Mouse (Mus musculus): Measurements from ENCODE around the gene Dpp9. TPM values are rescaled to one million over a fixed set of nuclear protein-coding genes. Genes with fewer than 3 reads are reported as not detected.
A peak's percentile ranks its signal among the peaks of the same experiment; 100 is the strongest.

Dpp9 gene
- polyA plus RNA-seq, 1 experiment from 2014 or later, result 33.6 TPM

DNA sequence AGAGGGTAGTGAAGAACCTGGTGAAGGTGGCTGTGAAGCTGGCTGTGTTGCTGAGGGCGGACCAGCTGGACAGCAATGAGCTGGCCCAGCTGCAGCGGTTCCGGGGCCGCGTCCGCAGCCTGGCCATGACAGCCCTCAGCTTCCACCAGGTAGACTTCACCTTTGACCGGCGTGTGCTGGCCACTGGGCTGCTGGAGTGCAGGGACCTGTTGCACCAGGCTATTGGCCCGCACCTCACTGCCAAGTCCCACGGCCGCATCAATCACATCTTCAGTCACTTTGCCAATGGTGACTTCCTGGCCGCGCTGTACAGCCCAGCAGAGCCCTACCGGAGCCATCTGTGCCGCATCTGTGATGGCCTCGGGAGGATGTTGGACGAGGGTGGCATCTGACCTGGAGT is 46.8 kb downstream of the Dpp9 start:
- Histone ChIP-seq H3K9ac (no peak overlapping the region), H3K27ac (no peak overlapping the region), H3K4me2 (no peak overlapping the region), H3K4me1 (no peaks in the 10 kb centered on the region), H3K4me3 (no peak overlapping the region), H3K27me3 (no peaks in the 10 kb centered on the region), H3K9me3 (no peaks in the 10 kb centered on the region), H3K36me3 (peaks cover 35% of the 10 kb centered on the region)
- no peak for ATAC-seq (ENCODE audit: insufficient number of reproducible peaks, low FRiP score, low TSS enrichment, low read depth)
- WGBS, result 86% methylated on average over 17 of the region's 17 CpGs

DNA sequence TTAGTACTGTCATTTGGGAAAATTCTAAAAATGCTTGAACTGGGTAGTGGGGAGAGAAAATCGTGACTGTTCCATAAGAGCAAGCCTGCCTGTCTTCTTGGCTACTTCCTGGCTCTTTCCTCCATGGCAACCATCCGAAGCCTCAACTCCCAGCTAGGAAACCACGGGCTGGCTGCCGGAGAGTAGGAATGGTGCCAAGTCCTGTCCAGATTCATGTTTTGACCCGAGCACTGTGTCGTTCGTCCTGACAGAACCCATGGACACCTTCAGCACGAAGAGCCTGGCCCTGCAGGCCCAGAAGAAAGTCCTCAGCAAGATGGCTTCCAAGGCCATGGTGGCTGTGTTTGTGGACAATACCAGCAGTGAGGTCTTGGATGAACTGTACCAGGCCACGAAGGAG is 47.2 kb downstream of the Dpp9 start:
- 80% methylated on average over 9 of the region's 9 CpGs for WGBS
- Histone ChIP-seq H3K4me2 (no peak overlapping the region), H3K27ac (no peak overlapping the region), H3K9me3 (no peaks in the 10 kb centered on the region), H3K4me3 (no peak overlapping the region), H3K4me1 (no peaks in the 10 kb centered on the region), H3K9ac (no peak overlapping the region), H3K27me3 (no peaks in the 10 kb centered on the region), H3K36me3 (peaks cover 31% of the 10 kb centered on the region)
- ATAC-seq (ENCODE audit: insufficient number of reproducible peaks, low FRiP score, low TSS enrichment, low read depth), result no peak

DNA sequence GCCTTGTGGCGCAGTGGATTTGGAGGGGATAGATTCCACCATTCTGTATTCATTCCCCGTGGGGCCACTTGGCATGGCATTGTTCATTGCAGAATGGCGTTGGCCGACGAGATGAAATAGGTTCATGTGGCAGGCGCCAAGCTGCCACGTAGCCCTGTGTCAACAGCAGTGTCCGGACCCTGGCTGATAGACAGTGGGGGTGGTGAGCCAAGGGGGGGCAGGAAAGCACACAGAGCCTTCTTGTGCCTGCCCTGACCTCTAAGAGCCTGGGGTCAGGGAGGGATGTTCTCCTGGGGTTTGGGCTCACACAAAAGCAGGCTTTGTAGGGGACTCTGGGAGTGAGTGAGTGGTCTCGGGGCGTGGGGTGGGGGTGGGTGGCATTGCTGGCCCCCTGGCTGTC is 48.1 kb downstream of the Dpp9 start:
- H3K36me3 ChIP-seq, result peaks cover 24% of the 10 kb centered on the region
- H3K9ac ChIP-seq, result no peak overlapping the region
- no peak for ATAC-seq (ENCODE audit: insufficient number of reproducible peaks, low FRiP score, low TSS enrichment, low read depth)
- H3K4me1 ChIP-seq, result no peaks in the 10 kb centered on the region; the same call in 1 of the 2 replicates
- 72% methylated on average over 10 of the region's 10 CpGs for WGBS
- no peaks in the 10 kb centered on the region for H3K27me3 ChIP-seq
- H3K4me3 ChIP-seq, result no peak overlapping the region
- H3K4me2 ChIP-seq, result no peak overlapping the region
- no peaks in the 10 kb centered on the region for H3K9me3 ChIP-seq
- no peak overlapping the region for H3K27ac ChIP-seq

DNA sequence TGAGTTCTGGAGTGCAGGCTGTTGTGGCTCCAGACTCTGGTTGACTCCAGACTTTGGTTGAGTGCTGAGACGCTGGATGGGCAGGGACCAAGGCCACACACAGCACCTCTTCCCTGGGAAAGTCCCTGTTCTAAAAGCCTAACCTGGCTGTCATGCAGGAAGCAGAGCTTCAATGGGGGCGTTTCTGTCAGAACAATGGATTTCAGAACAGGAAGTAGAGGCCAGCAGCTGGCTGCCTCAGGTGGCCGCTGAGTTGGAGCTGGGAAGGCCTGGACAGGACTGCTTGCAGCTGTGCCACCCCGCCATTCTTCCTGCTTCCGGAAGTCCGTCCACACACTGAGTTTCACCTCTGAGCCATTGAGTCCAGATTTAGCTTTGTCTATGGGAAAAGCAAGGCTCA is 48.9 kb downstream of the Dpp9 start:
- 0 out of 2 replicates have a peak overlapping the region, but pooled peaks have one; percentile 24 for H3K27ac ChIP-seq
- H3K9ac ChIP-seq, result no peak overlapping the region
- no peak overlapping the region for H3K4me3 ChIP-seq
- no peak overlapping the region for H3K4me2 ChIP-seq
- ATAC-seq (ENCODE audit: insufficient number of reproducible peaks, low FRiP score, low TSS enrichment, low read depth), result no peak
- no peaks in the 10 kb centered on the region for H3K9me3 ChIP-seq
- no peaks in the 10 kb centered on the region for H3K27me3 ChIP-seq
- 73% methylated on average over 6 of the region's 6 CpGs for WGBS
- H3K36me3 ChIP-seq, result peaks cover 16% of the 10 kb centered on the region; the same call in 1 of the 2 replicates
- peaks cover 3% of the 10 kb centered on the region; the same call in 1 of the 2 replicates for H3K4me1 ChIP-seq

DNA sequence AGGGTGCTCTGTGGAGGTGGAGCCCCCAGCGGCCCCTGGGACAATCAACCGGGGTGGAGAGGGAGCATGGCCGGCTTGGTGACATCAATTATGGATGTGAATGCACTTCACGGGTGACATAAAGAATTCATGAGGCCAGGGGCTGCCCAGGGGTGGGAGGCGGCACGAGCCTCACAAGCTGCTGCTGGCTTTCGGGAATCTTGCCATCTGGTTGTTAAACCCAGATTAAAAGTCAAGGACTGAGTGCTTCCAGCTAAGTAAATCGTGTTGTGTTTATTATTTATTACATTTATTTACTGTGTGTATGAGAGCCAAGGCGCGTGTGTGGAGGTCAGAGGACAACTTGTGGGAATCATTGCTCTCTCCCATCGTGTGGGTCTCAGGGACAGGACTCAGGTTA is 53.0 kb downstream of the Dpp9 start:
- Histone ChIP-seq H3K4me3 (no peak overlapping the region), H3K4me1 (peaks cover 22% of the 10 kb centered on the region), H3K4me2 (no peak overlapping the region), H3K9me3 (no peaks in the 10 kb centered on the region), H3K27ac (no peak overlapping the region), H3K27me3 (peaks cover 3% of the 10 kb centered on the region; the same call in 1 of the 2 replicates), H3K9ac (no peak overlapping the region), H3K36me3 (no peaks in the 10 kb centered on the region)
- ATAC-seq (ENCODE audit: insufficient number of reproducible peaks, low FRiP score, low TSS enrichment, low read depth), result no peak
- WGBS, result 60% methylated on average over 11 of the region's 11 CpGs

DNA sequence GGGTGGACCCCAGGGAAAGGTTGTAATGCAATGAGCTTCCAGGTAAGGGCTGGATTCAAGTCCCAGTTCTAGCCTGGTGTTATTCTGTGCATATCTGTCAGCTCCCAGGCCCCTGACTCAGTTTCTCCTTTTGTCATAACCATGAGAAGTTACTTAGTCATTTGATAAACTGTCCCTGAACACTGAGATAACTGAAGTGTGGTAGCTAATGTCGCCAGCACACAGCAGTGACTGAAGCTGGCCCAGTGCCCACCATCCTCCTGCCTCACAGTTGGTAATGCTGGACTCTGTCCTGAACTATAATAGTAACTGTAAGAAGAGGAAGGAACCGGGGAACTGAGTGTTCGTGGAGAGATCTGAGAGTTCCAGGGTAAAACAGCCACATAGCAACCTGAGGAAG is 54.2 kb downstream of the Dpp9 start:
- 72% methylated on average over 3 of the region's 3 CpGs for WGBS
- peaks cover 22% of the 10 kb centered on the region for H3K4me1 ChIP-seq
- no peaks in the 10 kb centered on the region for H3K36me3 ChIP-seq
- H3K9ac ChIP-seq, result no peak overlapping the region
- no peak overlapping the region for H3K4me3 ChIP-seq
- H3K27me3 ChIP-seq, result peaks cover 4% of the 10 kb centered on the region; the same call in 1 of the 2 replicates
- no peak overlapping the region for H3K27ac ChIP-seq
- H3K9me3 ChIP-seq, result no peaks in the 10 kb centered on the region
- H3K4me2 ChIP-seq, result no peak overlapping the region
- ATAC-seq (ENCODE audit: insufficient number of reproducible peaks, low FRiP score, low TSS enrichment, low read depth), result no peak

DNA sequence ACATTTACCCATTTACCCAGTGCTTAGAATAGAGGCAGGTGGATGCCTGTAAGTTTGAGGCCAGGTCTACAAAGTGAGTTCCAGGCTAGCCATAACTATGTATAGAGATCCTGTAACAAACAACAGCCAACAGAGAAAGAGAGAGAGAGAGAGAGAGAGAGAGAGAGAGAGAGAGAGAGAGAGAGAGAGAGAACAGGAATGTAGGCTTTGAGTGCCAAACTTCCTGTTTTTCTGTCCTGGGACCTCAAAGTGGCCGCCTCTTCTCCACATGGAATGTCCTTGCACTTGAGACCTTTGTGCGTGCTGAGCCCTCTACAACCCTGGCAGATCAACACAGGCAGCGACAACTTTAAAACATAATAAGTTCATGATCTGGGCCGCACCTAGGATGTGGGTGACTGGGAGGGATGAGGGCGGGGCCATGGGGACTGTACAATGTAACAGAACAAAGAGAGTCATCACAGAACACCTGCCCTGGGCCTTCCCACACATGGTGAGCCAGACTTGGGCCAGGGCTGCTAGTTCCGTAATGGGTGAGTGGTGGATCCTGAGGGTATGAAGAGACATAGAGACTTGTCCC is 55.1 kb downstream of the Dpp9 start:
- peak overlapping the region; percentile 48; the same call in 1 of the 2 replicates for H3K4me3 ChIP-seq
- peaks cover 22% of the 10 kb centered on the region for H3K4me1 ChIP-seq
- ATAC-seq (ENCODE audit: insufficient number of reproducible peaks, low FRiP score, low TSS enrichment, low read depth), result no peak
- H3K27me3 ChIP-seq, result peaks cover 11% of the 10 kb centered on the region
- H3K9me3 ChIP-seq, result no peaks in the 10 kb centered on the region
- H3K4me2 ChIP-seq, result peak overlapping the region; percentile 81
- no peaks in the 10 kb centered on the region for H3K36me3 ChIP-seq
- 77% methylated on average over 6 of the region's 6 CpGs for WGBS
- no peak overlapping the region for H3K9ac ChIP-seq
- H3K27ac ChIP-seq, result no peak overlapping the region

DNA sequence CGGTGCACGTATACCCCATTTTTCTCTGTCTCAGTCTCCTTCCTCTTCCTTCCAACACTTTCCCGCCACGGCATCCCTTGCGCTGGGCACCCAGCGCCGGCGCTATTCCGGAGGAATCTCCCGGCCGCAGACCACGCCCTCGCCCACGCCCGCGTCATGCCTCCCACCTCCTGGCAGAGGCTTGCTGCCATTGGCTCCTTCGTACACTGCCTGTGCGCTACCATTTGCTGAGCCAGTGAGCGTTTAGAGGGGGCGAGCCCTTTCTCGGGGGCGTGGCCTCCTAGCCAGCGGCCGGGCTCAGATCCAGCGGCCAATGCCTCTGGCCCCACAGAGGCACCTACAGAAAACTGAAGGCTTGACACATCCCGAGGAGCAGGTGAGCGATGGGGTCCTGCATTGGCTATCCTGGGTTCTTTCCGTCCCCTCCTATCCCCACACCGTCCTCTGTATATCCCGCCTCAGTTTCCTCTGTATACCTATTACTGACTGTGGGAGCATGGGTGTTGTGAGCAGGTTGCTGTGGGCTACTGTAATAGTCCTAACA is 56.4 kb downstream of the Dpp9 start, which contains the start of gene Tnfaip8l1:
TSS of gene Tnfaip8l1 (plus strand) at position 247 of the 544 bp plus-strand sequence.
- Histone ChIP-seq H3K36me3 (no peaks in the 10 kb centered on the region), H3K9me3 (no peaks in the 10 kb centered on the region), H3K4me1 (peaks cover 22% of the 10 kb centered on the region), H3K9ac (peak within 1 kb of the TSS; percentile 35), H3K27ac (no peak within 1 kb of the TSS; the same call in 1 of the 2 replicates), H3K27me3 (peaks cover 24% of the 10 kb centered on the region), H3K4me3 (peak within 1 kb of the TSS; percentile 48), H3K4me2 (peak within 1 kb of the TSS; percentile 81)
- under 1% methylated on average over 30 of the region's 30 CpGs for WGBS
- ATAC-seq (ENCODE audit: insufficient number of reproducible peaks, low FRiP score, low TSS enrichment, low read depth), result peak; percentile 95

DNA sequence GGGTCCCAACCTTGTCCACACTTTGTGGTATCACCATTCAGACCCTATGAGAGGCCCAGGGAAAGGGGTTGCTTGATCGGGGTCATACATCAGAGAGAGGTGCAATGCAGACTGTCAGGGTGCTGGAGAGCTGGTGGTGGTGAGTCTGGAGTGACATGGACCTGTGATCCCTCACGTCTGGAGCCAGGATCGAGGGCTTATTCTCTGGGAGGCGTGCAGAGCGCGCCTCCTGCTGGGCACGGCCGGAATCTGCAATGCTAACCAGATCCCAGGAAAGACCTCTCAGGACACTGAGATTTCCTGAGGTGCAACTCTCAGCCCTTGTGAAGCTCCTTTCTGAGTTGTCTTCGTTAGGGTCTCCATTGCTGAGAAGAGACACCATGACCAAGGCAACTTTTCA is 59.0 kb downstream of the Dpp9 start:
- Histone ChIP-seq H3K9me3 (no peaks in the 10 kb centered on the region), H3K4me2 (no peak overlapping the region), H3K36me3 (no peaks in the 10 kb centered on the region), H3K27me3 (peaks cover 40% of the 10 kb centered on the region), H3K9ac (no peak overlapping the region), H3K4me1 (peaks cover 19% of the 10 kb centered on the region), H3K27ac (no peak overlapping the region), H3K4me3 (no peak overlapping the region)
- no peak for ATAC-seq (ENCODE audit: insufficient number of reproducible peaks, low FRiP score, low TSS enrichment, low read depth)
- 3% methylated on average over 9 of the region's 9 CpGs for WGBS

DNA sequence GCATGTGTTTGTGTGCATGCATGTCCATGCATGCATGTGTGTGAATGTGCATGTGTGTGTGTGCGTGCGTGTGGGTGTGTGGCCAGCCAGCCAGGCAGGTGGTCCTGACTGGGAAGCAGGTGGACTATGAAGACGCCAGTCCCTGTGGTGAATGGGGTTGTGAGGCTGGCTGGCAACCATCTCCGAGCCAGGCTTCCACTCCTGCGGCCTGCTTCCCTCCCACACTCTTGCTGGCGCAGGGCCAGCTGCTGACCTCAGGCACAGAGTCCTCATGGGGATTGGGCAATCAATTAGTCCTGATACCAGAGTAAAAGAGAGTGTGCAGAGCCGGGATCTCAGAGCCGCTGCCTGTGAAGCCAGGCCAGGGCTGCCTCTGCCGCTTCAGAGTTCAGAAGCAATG is 65.1 kb downstream of the Dpp9 start:
- H3K27me3 ChIP-seq, result peaks cover 71% of the 10 kb centered on the region
- H3K4me3 ChIP-seq, result no peak overlapping the region
- no peak overlapping the region for H3K4me2 ChIP-seq
- no peaks in the 10 kb centered on the region for H3K9me3 ChIP-seq
- no peak overlapping the region for H3K9ac ChIP-seq
- H3K36me3 ChIP-seq, result no peaks in the 10 kb centered on the region
- H3K4me1 ChIP-seq, result peaks cover 8% of the 10 kb centered on the region; the same call in 1 of the 2 replicates
- no peak overlapping the region for H3K27ac ChIP-seq
- 32% methylated on average over 9 of the region's 9 CpGs for WGBS
- peak; percentile 8; the same call in 1 of the 2 replicates for ATAC-seq (ENCODE audit: insufficient number of reproducible peaks, low FRiP score, low TSS enrichment, low read depth)

DNA sequence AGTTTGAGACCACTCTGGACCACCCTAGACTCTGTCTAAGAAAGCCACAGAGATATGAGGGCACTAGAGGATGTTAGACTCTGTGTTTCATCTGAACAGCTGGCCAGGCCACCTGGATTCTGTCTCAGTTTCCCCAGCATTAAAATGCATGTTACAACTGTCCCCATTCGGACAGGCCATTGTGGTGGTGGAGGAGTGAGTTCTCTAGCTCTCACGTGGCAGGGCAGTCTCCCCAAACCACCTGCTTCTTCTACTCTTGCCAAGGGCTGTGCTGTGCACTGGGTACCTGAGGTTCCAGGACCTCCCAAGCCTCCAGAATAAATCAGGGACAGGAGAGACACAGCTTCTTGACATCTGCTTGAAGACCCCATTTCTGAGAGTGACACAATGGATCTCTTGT is 68.8 kb downstream of the Dpp9 start:
- Histone ChIP-seq H3K4me3 (no peak overlapping the region), H3K4me2 (no peak overlapping the region), H3K27me3 (peaks cover 80% of the 10 kb centered on the region), H3K9ac (no peak overlapping the region), H3K27ac (no peak overlapping the region), H3K36me3 (no peaks in the 10 kb centered on the region), H3K4me1 (peaks cover 10% of the 10 kb centered on the region; the same call in 1 of the 2 replicates), H3K9me3 (no peaks in the 10 kb centered on the region)
- ATAC-seq (ENCODE audit: insufficient number of reproducible peaks, low FRiP score, low TSS enrichment, low read depth), result no peak
- 43% methylated on average over 2 of the region's 2 CpGs for whole genome bisulfite sequencing

DNA sequence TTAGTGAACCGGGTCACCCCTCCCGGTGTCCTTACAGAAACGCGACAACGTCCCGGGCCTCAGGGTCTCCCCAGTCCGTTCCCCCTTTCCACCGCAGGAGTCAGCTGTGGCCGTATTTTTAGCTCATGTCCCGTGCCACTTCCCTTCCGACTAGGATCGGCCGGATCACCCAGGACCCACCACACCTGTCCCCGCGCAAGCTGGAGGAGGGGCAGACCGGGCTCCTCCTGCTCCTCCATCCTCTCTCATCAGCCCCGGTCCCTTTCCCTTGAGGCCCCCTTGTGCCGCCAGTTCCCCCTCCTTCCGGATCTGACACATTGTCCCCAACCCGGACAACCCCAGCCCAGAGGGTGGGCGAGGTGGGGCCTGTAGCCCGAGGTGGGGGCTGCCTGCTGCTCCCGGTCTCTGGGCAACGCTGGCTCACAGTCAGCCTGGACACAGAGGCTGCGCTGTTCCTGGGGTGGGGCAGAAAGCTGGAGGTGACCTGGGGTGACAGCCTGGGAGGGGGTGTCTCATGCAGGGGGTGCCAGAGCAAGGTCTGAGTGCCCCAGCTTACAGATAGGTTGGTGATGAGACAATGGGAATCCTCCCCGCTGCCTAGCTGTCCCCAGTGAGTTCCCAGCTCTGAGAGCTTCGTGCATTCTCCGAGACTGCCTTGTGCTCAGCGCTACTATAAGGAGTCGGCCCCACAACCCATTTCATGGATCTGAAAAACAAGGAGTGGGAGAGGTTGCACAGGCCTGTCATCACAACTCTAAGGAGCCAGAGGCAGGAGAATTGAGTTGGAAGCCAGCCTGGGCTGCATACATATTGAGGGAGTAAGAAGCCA is 69.7 kb downstream of the Dpp9 start:
- Histone ChIP-seq H3K9me3 (no peaks in the 10 kb centered on the region), H3K27me3 (peaks cover 87% of the 10 kb centered on the region), H3K4me3 (peak overlapping the region; percentile 13), H3K36me3 (no peaks in the 10 kb centered on the region), H3K9ac (no peak overlapping the region; the same call in 1 of the 2 replicates), H3K27ac (no peak overlapping the region), H3K4me2 (peak overlapping the region; percentile 30), H3K4me1 (peaks cover 10% of the 10 kb centered on the region; the same call in 1 of the 2 replicates)
- 2% methylated on average over 30 of the region's 30 CpGs for WGBS
- ATAC-seq (ENCODE audit: insufficient number of reproducible peaks, low FRiP score, low TSS enrichment, low read depth), result no peak
